Mouse (Mus musculus) midbrain, embryonic 14.5 days (tissue): Measurements from ENCODE around the gene Fgfr2. TPM values are rescaled to one million over a fixed set of nuclear protein-coding genes. Genes with fewer than 3 reads are reported as not detected.
A peak's percentile ranks its signal among the peaks of the same experiment; 100 is the strongest.

Experiments
- ATAC-seq: fragments of 200-750 bp; cut with Nextera tagmentation; 2 replicates; pipeline ENCODE4 v1.8.0; 2017; ENCODE audit warnings: moderate number of reproducible peaks, moderate library complexity; ENCODE audit not compliant: low FRiP score, low TSS enrichment
- DNase-seq: peaks from one replicate; pipeline ENCODE4 v3.0.0-alpha.2; 2015
- H3K27ac ChIP-seq: fragments of 300-500 bp; sonication (generic); replicated peaks from 2 replicates; pipeline ENCODE4 v1.5.1; 2014; ENCODE audit warnings: mild to moderate bottlenecking, low read depth, low read length, moderate library complexity
- H3K27me3 ChIP-seq: fragments of 300-500 bp; sonication (generic); 2 replicates; pipeline ENCODE4 v1.6.1; 2014; ENCODE audit warnings: low read length, control low read depth, mixed read lengths; ENCODE audit not compliant: control insufficient read depth, insufficient read depth
- H3K36me3 ChIP-seq: fragments of 300-500 bp; sonication (generic); 2 replicates; pipeline ENCODE4 v1.6.1; 2014; ENCODE audit warnings: low read length, control low read depth; ENCODE audit not compliant: control insufficient read depth, insufficient read depth
- H3K4me1 ChIP-seq: fragments of 300-500 bp; sonication (generic); 2 replicates; pipeline ENCODE4 v1.6.1; 2014; ENCODE audit warnings: mild to moderate bottlenecking, antibody characterized with exemption, low read length, control low read depth; ENCODE audit not compliant: control insufficient read depth, insufficient read depth
- H3K4me2 ChIP-seq: fragments of 300-500 bp; sonication (generic); 2 replicates; pipeline ENCODE4 v1.6.1; 2014; ENCODE audit warnings: mild to moderate bottlenecking, low read length, moderate library complexity
- H3K4me3 ChIP-seq: fragments of 300-500 bp; sonication (generic); replicated peaks from 2 replicates; pipeline ENCODE4 v1.5.1; 2014; ENCODE audit warnings: low read depth, low read length
- H3K9ac ChIP-seq: fragments of 300-500 bp; sonication (generic); replicated peaks from 2 replicates; pipeline ENCODE4 v1.6.1; 2014; ENCODE audit warnings: mild to moderate bottlenecking, low read length, moderate library complexity
- H3K9me3 ChIP-seq: fragments of 300-500 bp; sonication (generic); 2 replicates; pipeline ENCODE4 v1.6.1; 2016; ENCODE audit warnings: low read length, control low read depth, mixed read lengths; ENCODE audit not compliant: control insufficient read depth
- WGBS: fragments of 180-500 bp; shearing (Covaris S2); extraction: QIAGEN DNeasy Blood & Tissue Kit; methylation state at CpG from one replicate; pipeline ENCODE4 v1.1.7; 2014; 5-methylcytosine and 5-hydroxymethylcytosine counted together
- polyA plus RNA-seq: library from polyadenylated mRNA; unstranded; fragments of >200 nt; fragmentation: Nextera tagmentation; extraction: Ambion mirVana; gene quantifications from 2 replicates; pipeline ENCODE4 v1.2.1, GENCODE M21; 2014

Gene Fgfr2
- polyA plus RNA-seq, 1 experiment from 2014 or later, result 28.1 TPM

- Histone ChIP-seq H3K27me3 (peaks cover 4% of the 10 kb centered on the region; the same call in 1 of the 2 replicates), H3K27ac (no peak overlapping the region), H3K9ac (peak overlapping the region; percentile 51), H3K4me3 (peak overlapping the region; percentile 47), H3K36me3 (no peaks in the 10 kb centered on the region), H3K4me2 (peak overlapping the region; percentile 95), H3K4me1 (peaks cover 20% of the 10 kb centered on the region), H3K9me3 (no peaks in the 10 kb centered on the region)
- 18% methylated on average over 15 of the region's 15 CpGs for WGBS
- ATAC-seq, result no peak
- no peak for DNase-seq
Observed at GRCm38 (mm10) chr7:130645332-130645993, 2477.7 kb downstream of the Fgfr2 start.

- peaks cover under 1% of the 10 kb centered on the region; the same call in 1 of the 2 replicates for H3K27me3 ChIP-seq
- H3K4me1 ChIP-seq, result peaks cover 2% of the 10 kb centered on the region; the same call in 1 of the 2 replicates
- WGBS, result 86% methylated on average over 9 of the region's 9 CpGs
- H3K4me2 ChIP-seq, result no peak overlapping the region
- no peak overlapping the region for H3K4me3 ChIP-seq
- H3K36me3 ChIP-seq, result no peaks in the 10 kb centered on the region
- H3K9me3 ChIP-seq, result no peaks in the 10 kb centered on the region
- no peak overlapping the region for H3K9ac ChIP-seq
- DNase-seq (no peak), ATAC-seq (no peak)
- H3K27ac ChIP-seq, result no peak overlapping the region
Observed at GRCm38 (mm10) chr7:130640681-130641080, 2482.5 kb downstream of the Fgfr2 start.

DNA sequence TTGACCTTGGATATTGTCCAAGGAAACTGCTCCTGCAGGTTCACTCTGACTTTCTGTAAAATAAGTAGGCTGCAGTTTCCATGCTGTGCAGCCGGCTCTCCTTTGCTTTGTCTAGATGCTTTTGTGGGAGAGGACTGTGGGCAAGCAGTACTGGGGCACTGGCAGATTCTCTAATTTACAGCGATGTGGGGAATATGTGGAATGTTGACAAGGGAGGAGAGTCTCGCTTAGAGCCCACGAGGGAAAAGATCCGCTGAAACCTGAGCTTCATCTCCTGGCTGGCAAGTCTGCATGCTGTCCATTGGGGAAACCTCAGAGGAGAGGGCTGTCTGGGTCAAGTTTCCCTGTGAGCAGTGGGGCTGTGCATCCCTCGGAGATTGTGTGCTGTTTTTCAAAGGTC, 2485.3 kb downstream of the Fgfr2 start:
- H3K27ac ChIP-seq, result no peak overlapping the region
- 45% methylated on average over 6 of the region's 6 CpGs for WGBS
- no peak overlapping the region for H3K4me3 ChIP-seq
- H3K36me3 ChIP-seq, result no peaks in the 10 kb centered on the region
- H3K4me1 ChIP-seq, result no peaks in the 10 kb centered on the region
- DNase-seq, result no peak
- no peak overlapping the region for H3K4me2 ChIP-seq
- no peaks in the 10 kb centered on the region for H3K27me3 ChIP-seq
- no peaks in the 10 kb centered on the region for H3K9me3 ChIP-seq
- no peak for ATAC-seq
- no peak overlapping the region for H3K9ac ChIP-seq

GRCm38 (mm10) chr7:130636902-130637301, 2486.2 kb downstream of the Fgfr2 start:
- ATAC-seq, result no peak
- no peaks in the 10 kb centered on the region for H3K4me1 ChIP-seq
- WGBS, result 94% methylated on average over 4 of the region's 4 CpGs

DNA sequence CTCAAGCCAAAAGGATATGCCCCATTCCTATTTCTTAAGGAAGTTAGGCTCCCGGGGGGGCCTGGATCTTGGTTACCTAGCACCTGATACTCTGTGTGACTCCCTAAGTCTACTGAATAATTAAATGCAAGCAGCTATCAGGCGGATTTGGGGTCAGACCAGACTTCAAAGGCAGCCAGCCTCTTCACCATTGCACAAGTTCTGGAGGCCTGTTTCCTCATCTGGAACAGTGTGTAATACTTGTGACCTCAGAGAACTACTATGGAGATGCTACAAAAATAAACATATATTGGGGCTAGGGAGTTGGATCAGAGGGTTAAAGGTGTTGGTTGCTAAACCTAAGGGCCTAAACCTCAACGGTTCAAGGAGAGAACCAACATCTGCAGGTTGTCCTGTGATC, 2486.9 kb downstream of the Fgfr2 start:
- Histone ChIP-seq H3K4me2 (no peak overlapping the region), H3K27me3 (no peaks in the 10 kb centered on the region), H3K4me1 (no peaks in the 10 kb centered on the region), H3K9ac (no peak overlapping the region), H3K27ac (no peak overlapping the region), H3K36me3 (no peaks in the 10 kb centered on the region), H3K9me3 (no peaks in the 10 kb centered on the region), H3K4me3 (no peak overlapping the region)
- WGBS, result 79% methylated on average over 3 of the region's 3 CpGs
- ATAC-seq (no peak), DNase-seq (no peak)

More at GRCm38 (mm10) chr7:130636902-130637301, 2486.2 kb downstream of the Fgfr2 start:
- H3K9ac ChIP-seq, result no peak overlapping the region
- H3K27me3 ChIP-seq, result no peaks in the 10 kb centered on the region
- H3K36me3 ChIP-seq, result no peaks in the 10 kb centered on the region
- no peak overlapping the region for H3K4me3 ChIP-seq
- no peak overlapping the region for H3K4me2 ChIP-seq
- H3K27ac ChIP-seq, result no peak overlapping the region
- no peaks in the 10 kb centered on the region for H3K9me3 ChIP-seq
- no peak for DNase-seq

DNA sequence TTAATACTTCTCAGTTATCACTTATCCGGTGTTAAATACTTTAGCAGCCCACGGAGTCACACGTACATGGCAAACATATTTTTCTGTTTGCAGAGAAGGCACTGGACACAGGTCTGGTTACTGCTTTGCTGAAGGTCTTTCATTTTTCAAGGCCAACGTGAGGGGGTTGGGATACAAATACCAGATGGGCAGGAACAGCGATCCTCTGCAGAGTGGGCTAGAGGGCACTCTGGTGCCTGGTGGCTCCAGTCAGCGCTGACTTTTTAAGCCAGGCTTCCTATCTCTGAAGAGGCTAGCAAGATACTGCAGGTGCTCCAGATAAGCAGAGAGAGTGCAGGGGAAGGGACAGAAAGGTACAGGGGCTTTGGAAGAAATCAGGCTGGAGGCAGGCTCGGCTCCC, 2487.9 kb downstream of the Fgfr2 start:
- Histone ChIP-seq H3K27ac (no peak overlapping the region), H3K9me3 (no peaks in the 10 kb centered on the region), H3K4me3 (no peak overlapping the region), H3K4me1 (no peaks in the 10 kb centered on the region), H3K9ac (no peak overlapping the region), H3K4me2 (no peak overlapping the region), H3K27me3 (no peaks in the 10 kb centered on the region), H3K36me3 (no peaks in the 10 kb centered on the region)
- ATAC-seq, result no peak
- 65% methylated on average over 7 of the region's 7 CpGs for WGBS
- DNase-seq, result no peak

- 95% methylated on average over 4 of the region's 4 CpGs for WGBS
- ATAC-seq, result no peak
- Histone ChIP-seq H3K4me1 (no peaks in the 10 kb centered on the region), H3K36me3 (no peaks in the 10 kb centered on the region), H3K9ac (no peak overlapping the region), H3K4me3 (no peak overlapping the region), H3K4me2 (no peak overlapping the region), H3K27ac (no peak overlapping the region), H3K27me3 (no peaks in the 10 kb centered on the region), H3K9me3 (no peaks in the 10 kb centered on the region)
- no peak for DNase-seq
Observed at GRCm38 (mm10) chr7:130634259-130634871, 2488.8 kb downstream of the Fgfr2 start.

DNA sequence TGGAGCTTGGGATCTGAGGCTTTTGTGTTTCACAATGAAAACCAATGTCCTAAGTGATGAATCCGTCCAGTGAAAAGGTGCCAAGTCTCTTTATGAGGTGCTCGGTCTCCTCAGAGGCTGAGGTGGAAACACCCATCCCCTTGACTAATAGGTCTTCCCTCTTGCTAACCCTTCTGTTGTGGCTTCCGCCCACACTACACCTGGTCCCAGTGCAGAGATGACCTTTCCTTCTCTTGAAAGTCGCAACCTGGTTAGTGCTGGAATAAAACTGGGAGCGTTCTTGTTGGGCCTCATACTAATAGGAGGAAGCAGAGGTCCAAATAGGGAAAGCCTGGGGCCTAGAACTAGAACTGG, 2490.8 kb downstream of the Fgfr2 start:
- Histone ChIP-seq H3K9me3 (no peaks in the 10 kb centered on the region), H3K36me3 (no peaks in the 10 kb centered on the region), H3K9ac (no peak overlapping the region), H3K4me2 (no peak overlapping the region), H3K27me3 (no peaks in the 10 kb centered on the region), H3K27ac (no peak overlapping the region), H3K4me3 (no peak overlapping the region), H3K4me1 (no peaks in the 10 kb centered on the region)
- 93% methylated on average over 5 of the region's 5 CpGs for WGBS
- ATAC-seq (no peak), DNase-seq (no peak)
